Mouse (Mus musculus): ENCODE measurements around the gene Celf2. TPM values are rescaled to one million over a fixed set of nuclear protein-coding genes. Genes with fewer than 3 reads are reported as not detected.

The Celf2 gene
- polyA plus RNA-seq, 1 experiment from 2014 or later, result 68.8 TPM

GRCm38 (mm10) chr2:7046155-7046554 is 463.2 kb downstream of the Celf2 start:
- H3K27ac ChIP-seq (replicated peaks; ENCODE audit: low read depth, low read length), result no peak overlapping the region
- ATAC-seq (ENCODE audit: low read depth) (no peak), DNase-seq (ENCODE audit: low spot score) (no peak)

GRCm38 (mm10) chr2:7045531-7045930 is 463.8 kb downstream of the Celf2 start:
- no peaks in the 10 kb centered on the region for H3K36me3 ChIP-seq (ENCODE audit: control insufficient read depth, insufficient read depth, low read length)
- no peak overlapping the region for H3K4me3 ChIP-seq (ENCODE audit: low read depth, low read length)
- DNase-seq (ENCODE audit: low spot score) (no peak), ATAC-seq (ENCODE audit: low read depth) (no peak)
- H3K9ac ChIP-seq (ENCODE audit: low read depth, low read length), result no peak overlapping the region
- H3K4me1 ChIP-seq (ENCODE audit: control insufficient read depth, insufficient read depth, low read length), result no peaks in the 10 kb centered on the region
- no peak overlapping the region for H3K4me2 ChIP-seq (ENCODE audit: low read depth, low read length)
- no peak overlapping the region for H3K27ac ChIP-seq (replicated peaks; ENCODE audit: low read depth, low read length)
- no peaks in the 10 kb centered on the region for H3K27me3 ChIP-seq (replicated peaks; ENCODE audit: control insufficient read depth, insufficient read depth, low read length)
- peaks cover 10% of the 10 kb centered on the region for H3K9me3 ChIP-seq (ENCODE audit: control insufficient read depth, low read length)
- 61% methylated on average over 4 of the region's 4 CpGs for WGBS

More at GRCm38 (mm10) chr2:7046155-7046554, 463.2 kb downstream of the Celf2 start:
- Histone ChIP-seq H3K4me1 (ENCODE audit: control insufficient read depth, insufficient read depth, low read length) (no peaks in the 10 kb centered on the region), H3K4me2 (ENCODE audit: low read depth, low read length) (no peak overlapping the region), H3K9me3 (ENCODE audit: control insufficient read depth, low read length) (peaks cover 10% of the 10 kb centered on the region), H3K36me3 (ENCODE audit: control insufficient read depth, insufficient read depth, low read length) (no peaks in the 10 kb centered on the region), H3K4me3 (ENCODE audit: low read depth, low read length) (no peak overlapping the region), H3K9ac (ENCODE audit: low read depth, low read length) (no peak overlapping the region), H3K27me3 (replicated peaks; ENCODE audit: control insufficient read depth, insufficient read depth, low read length) (no peaks in the 10 kb centered on the region)
- 8% methylated on average over 1 of the region's 1 CpGs for WGBS

GRCm38 (mm10) chr2:7043770-7044459 is 465.4 kb downstream of the Celf2 start:
- no peaks in the 10 kb centered on the region for H3K36me3 ChIP-seq (ENCODE audit: control insufficient read depth, insufficient read depth, low read length)
- DNase-seq (ENCODE audit: low spot score) (no peak), ATAC-seq (ENCODE audit: low read depth) (no peak)
- H3K27me3 ChIP-seq (replicated peaks; ENCODE audit: control insufficient read depth, insufficient read depth, low read length), result no peaks in the 10 kb centered on the region
- 51% methylated on average over 6 of the region's 6 CpGs for WGBS
- peaks cover 10% of the 10 kb centered on the region for H3K9me3 ChIP-seq (ENCODE audit: control insufficient read depth, low read length)
- H3K4me2 ChIP-seq (ENCODE audit: low read depth, low read length), result no peak overlapping the region
- H3K4me3 ChIP-seq (ENCODE audit: low read depth, low read length), result no peak overlapping the region
- H3K9ac ChIP-seq (ENCODE audit: low read depth, low read length), result no peak overlapping the region
- H3K4me1 ChIP-seq (ENCODE audit: control insufficient read depth, insufficient read depth, low read length), result no peaks in the 10 kb centered on the region
- no peak overlapping the region for H3K27ac ChIP-seq (replicated peaks; ENCODE audit: low read depth, low read length)

GRCm38 (mm10) chr2:7040940-7041339 is 468.4 kb downstream of the Celf2 start:
- no peak overlapping the region for H3K4me2 ChIP-seq (ENCODE audit: low read depth, low read length)
- WGBS, result 67% methylated on average over 1 of the region's 1 CpGs
- no peak for DNase-seq (ENCODE audit: low spot score)

GRCm38 (mm10) chr2:7038991-7039390 is 470.4 kb downstream of the Celf2 start:
- no peak overlapping the region for H3K4me3 ChIP-seq (ENCODE audit: low read depth, low read length)
- DNase-seq (ENCODE audit: low spot score), result no peak
- H3K36me3 ChIP-seq (ENCODE audit: control insufficient read depth, insufficient read depth, low read length), result no peaks in the 10 kb centered on the region
- no peaks in the 10 kb centered on the region for H3K9me3 ChIP-seq (ENCODE audit: control insufficient read depth, low read length)
- H3K9ac ChIP-seq (ENCODE audit: low read depth, low read length), result no peak overlapping the region
- H3K4me1 ChIP-seq (ENCODE audit: control insufficient read depth, insufficient read depth, low read length), result no peaks in the 10 kb centered on the region
- no peak overlapping the region for H3K4me2 ChIP-seq (ENCODE audit: low read depth, low read length)
- 90% methylated on average over 4 of the region's 4 CpGs for WGBS
- H3K27ac ChIP-seq (replicated peaks; ENCODE audit: low read depth, low read length), result no peak overlapping the region
- no peak for ATAC-seq (ENCODE audit: low read depth)
- no peaks in the 10 kb centered on the region for H3K27me3 ChIP-seq (replicated peaks; ENCODE audit: control insufficient read depth, insufficient read depth, low read length)

More at GRCm38 (mm10) chr2:7040940-7041339, 468.4 kb downstream of the Celf2 start:
- no peak for ATAC-seq (ENCODE audit: low read depth)
- Histone ChIP-seq H3K9ac (ENCODE audit: low read depth, low read length) (no peak overlapping the region), H3K27me3 (replicated peaks; ENCODE audit: control insufficient read depth, insufficient read depth, low read length) (no peaks in the 10 kb centered on the region), H3K4me3 (ENCODE audit: low read depth, low read length) (no peak overlapping the region), H3K27ac (replicated peaks; ENCODE audit: low read depth, low read length) (no peak overlapping the region), H3K4me1 (ENCODE audit: control insufficient read depth, insufficient read depth, low read length) (no peaks in the 10 kb centered on the region), H3K36me3 (ENCODE audit: control insufficient read depth, insufficient read depth, low read length) (no peaks in the 10 kb centered on the region), H3K9me3 (ENCODE audit: control insufficient read depth, low read length) (no peaks in the 10 kb centered on the region)

- no peak overlapping the region for H3K9ac ChIP-seq (ENCODE audit: low read depth, low read length)
- H3K27ac ChIP-seq (replicated peaks; ENCODE audit: low read depth, low read length), result no peak overlapping the region
- no peaks in the 10 kb centered on the region for H3K4me1 ChIP-seq (ENCODE audit: control insufficient read depth, insufficient read depth, low read length)
- WGBS, result 88% methylated on average over 1 of the region's 1 CpGs
- H3K27me3 ChIP-seq (replicated peaks; ENCODE audit: control insufficient read depth, insufficient read depth, low read length), result no peaks in the 10 kb centered on the region
- H3K4me2 ChIP-seq (ENCODE audit: low read depth, low read length), result no peak overlapping the region
- no peak overlapping the region for H3K4me3 ChIP-seq (ENCODE audit: low read depth, low read length)
- ATAC-seq (ENCODE audit: low read depth) (no peak), DNase-seq (ENCODE audit: low spot score) (no peak)
- H3K36me3 ChIP-seq (ENCODE audit: control insufficient read depth, insufficient read depth, low read length), result no peaks in the 10 kb centered on the region
- no peaks in the 10 kb centered on the region for H3K9me3 ChIP-seq (ENCODE audit: control insufficient read depth, low read length)
Measured at GRCm38 (mm10) chr2:7031389-7031788, 478.0 kb downstream of the Celf2 start.

- H3K4me3 ChIP-seq (ENCODE audit: low read depth, low read length), result no peak overlapping the region
- no peak overlapping the region for H3K4me2 ChIP-seq (ENCODE audit: low read depth, low read length)
- H3K36me3 ChIP-seq (ENCODE audit: control insufficient read depth, insufficient read depth, low read length), result no peaks in the 10 kb centered on the region
- WGBS, result 89% methylated on average over 1 of the region's 1 CpGs
- H3K4me1 ChIP-seq (ENCODE audit: control insufficient read depth, insufficient read depth, low read length), result no peaks in the 10 kb centered on the region
- no peaks in the 10 kb centered on the region for H3K27me3 ChIP-seq (replicated peaks; ENCODE audit: control insufficient read depth, insufficient read depth, low read length)
- H3K9ac ChIP-seq (ENCODE audit: low read depth, low read length), result no peak overlapping the region
- no peak overlapping the region for H3K27ac ChIP-seq (replicated peaks; ENCODE audit: low read depth, low read length)
- no peaks in the 10 kb centered on the region for H3K9me3 ChIP-seq (ENCODE audit: control insufficient read depth, low read length)
- ATAC-seq (ENCODE audit: low read depth) (no peak), DNase-seq (ENCODE audit: low spot score) (no peak)
Measured at GRCm38 (mm10) chr2:7026737-7027136, 482.6 kb downstream of the Celf2 start.

- ATAC-seq (ENCODE audit: low read depth) (no peak), DNase-seq (ENCODE audit: low spot score) (no peak)
- Histone ChIP-seq H3K4me2 (ENCODE audit: low read depth, low read length) (no peak overlapping the region), H3K4me3 (ENCODE audit: low read depth, low read length) (no peak overlapping the region), H3K27me3 (replicated peaks; ENCODE audit: control insufficient read depth, insufficient read depth, low read length) (no peaks in the 10 kb centered on the region), H3K9ac (ENCODE audit: low read depth, low read length) (no peak overlapping the region), H3K4me1 (ENCODE audit: control insufficient read depth, insufficient read depth, low read length) (no peaks in the 10 kb centered on the region), H3K9me3 (ENCODE audit: control insufficient read depth, low read length) (no peaks in the 10 kb centered on the region), H3K36me3 (ENCODE audit: control insufficient read depth, insufficient read depth, low read length) (no peaks in the 10 kb centered on the region), H3K27ac (replicated peaks; ENCODE audit: low read depth, low read length) (no peak overlapping the region)
- WGBS, result 47% methylated on average over 5 of the region's 5 CpGs
Measured at GRCm38 (mm10) chr2:7025594-7025993, 483.8 kb downstream of the Celf2 start.

- ATAC-seq (ENCODE audit: low read depth) (peak; percentile 78; the same call in 1 of the 2 replicates), DNase-seq (ENCODE audit: low spot score) (peak; percentile 57)
- Histone ChIP-seq H3K4me3 (ENCODE audit: low read depth, low read length) (no peak overlapping the region), H3K27ac (replicated peaks; ENCODE audit: low read depth, low read length) (no peak overlapping the region), H3K9me3 (ENCODE audit: control insufficient read depth, low read length) (no peaks in the 10 kb centered on the region), H3K4me1 (ENCODE audit: control insufficient read depth, insufficient read depth, low read length) (no peaks in the 10 kb centered on the region), H3K4me2 (ENCODE audit: low read depth, low read length) (no peak overlapping the region), H3K27me3 (replicated peaks; ENCODE audit: control insufficient read depth, insufficient read depth, low read length) (no peaks in the 10 kb centered on the region), H3K9ac (ENCODE audit: low read depth, low read length) (no peak overlapping the region), H3K36me3 (ENCODE audit: control insufficient read depth, insufficient read depth, low read length) (no peaks in the 10 kb centered on the region)
- WGBS, result 17% methylated on average over 3 of the region's 3 CpGs
Measured at GRCm38 (mm10) chr2:7022184-7022583, 487.2 kb downstream of the Celf2 start.

Data from embryonic facial prominence, embryonic 14.5 days (tissue).